Mouse (Mus musculus): Measurements from ENCODE around the gene Laptm4a.

Gene Laptm4a

DNA sequence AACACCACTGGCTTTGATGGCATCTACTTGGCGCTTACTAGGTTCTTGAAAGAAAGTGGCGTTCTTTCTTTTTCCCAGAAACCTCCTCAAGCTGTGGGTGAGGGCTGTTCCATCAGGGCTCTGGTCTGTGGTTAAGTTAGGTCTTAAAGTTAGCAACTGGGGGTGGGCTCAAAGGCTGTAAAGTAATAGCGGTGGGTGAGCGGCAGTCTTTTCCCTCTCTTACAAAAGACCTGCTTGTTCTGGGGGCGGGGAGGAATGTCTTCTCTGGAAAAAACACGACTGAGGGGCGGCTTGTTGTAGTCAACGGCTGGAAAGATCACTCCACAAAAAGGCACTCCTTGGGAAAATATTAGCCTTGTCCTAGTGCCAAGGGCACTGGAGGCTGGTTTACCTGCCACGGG, 32.7 kb downstream of the Laptm4a start:
- no peak for DNase-seq (ENCODE audit: low spot score)

DNA sequence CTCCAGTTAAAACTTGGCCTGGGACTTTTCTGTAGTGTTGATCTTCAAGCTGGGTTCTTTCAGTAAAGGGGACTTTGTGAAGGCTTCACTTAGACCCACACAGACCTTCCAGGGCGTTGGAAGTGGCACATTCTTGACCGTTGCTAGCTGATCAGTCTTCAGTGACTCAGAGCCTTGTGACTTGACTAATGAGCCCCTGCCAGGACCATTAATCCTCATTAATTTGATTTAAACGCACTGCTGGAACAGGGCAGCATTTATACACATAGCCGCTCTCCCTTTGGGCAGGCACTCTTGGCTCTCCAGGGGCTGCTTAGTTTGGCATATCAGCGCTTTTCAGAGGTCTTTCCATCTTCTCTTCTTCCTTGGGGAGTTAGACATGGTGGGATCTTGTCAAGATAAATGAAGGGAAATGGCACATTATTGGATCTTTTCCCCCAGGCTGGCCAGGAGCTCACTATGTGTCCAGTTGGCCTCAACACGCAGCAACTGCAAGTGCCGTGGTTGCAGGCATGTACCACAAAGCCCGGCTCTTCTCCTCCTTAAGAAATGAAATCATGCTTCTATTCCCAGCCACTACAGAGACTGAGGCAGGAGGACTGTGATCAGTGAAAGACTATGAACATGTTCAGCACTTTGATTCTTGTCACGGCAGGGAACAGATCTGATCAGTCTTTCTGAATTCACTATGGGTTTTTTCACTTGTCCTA, 40.3 kb downstream of the Laptm4a start:
- DNase-seq (ENCODE audit: low spot score) = no peak

DNA sequence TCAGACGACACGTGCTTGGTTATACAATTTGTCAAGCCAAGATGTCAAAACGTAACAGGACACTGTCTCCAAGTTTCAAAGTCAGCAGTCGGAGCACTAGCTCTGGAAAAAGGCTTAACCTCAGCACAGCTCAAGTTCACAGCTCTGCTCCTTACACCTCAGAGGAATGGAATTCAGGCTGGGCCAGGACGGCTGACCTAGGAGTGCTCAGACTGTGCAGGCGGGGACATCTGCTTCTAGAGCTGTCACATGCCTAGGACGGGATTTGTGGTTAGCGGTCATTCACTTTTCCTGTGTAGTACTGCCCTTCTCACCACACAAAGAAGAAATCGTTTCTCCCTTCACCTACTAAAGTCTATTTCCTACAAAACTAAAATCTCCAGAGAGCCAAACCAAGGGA, 48.4 kb downstream of the Laptm4a start:
- no peak for DNase-seq (ENCODE audit: low spot score)

DNA sequence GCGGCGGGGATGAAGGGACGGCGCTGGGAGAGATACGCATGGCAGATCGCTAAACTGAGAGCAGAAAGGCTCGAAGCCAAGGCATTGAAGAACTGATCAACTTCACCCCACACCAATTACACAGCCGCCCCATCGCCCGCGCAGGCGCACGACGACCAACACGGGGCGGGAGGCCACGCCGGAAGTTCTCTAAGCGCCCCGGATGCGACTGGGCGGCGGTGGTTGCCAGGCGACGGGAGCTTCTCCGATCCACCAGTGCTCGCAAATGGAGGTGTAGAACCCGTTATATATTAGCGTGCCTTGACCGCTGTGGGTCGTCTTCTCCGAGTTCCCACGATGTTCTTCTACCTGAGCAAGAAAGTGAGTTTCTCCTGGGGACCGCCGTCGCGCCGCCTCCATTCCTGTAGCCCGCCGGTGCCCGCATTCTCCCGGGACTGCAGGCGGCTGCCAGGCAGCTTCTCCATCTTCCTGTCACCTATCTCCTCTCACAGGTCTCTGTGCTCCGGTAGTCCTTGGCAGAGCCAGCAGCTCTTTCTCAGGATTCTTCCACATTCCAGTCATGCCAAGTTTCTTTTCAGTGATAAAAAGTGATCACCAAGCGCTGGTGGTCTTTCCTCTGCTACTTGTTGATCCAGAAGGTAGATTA, 52.5 kb downstream of the Laptm4a start, which contains the start of gene Wdr35:
Gene Wdr35, plus strand, starts transcription at position 73 of the 646 bp plus-strand sequence.
- peak; percentile 95 for DNase-seq (ENCODE audit: low spot score)

GRCm38 (mm10) chr12:8975076-8975475, 53.6 kb downstream of the Laptm4a start:
- no peak for DNase-seq (ENCODE audit: low spot score)

Measured in testis, postnatal 10 days (tissue).